Mouse (Mus musculus): ENCODE data around the gene Capza2. TPM values are rescaled to one million over a fixed set of nuclear protein-coding genes. Genes with fewer than 3 reads are reported as not detected.
A peak's percentile ranks its signal among the peaks of the same experiment; 100 is the strongest.
"Not testable (repeated sequence)": the region's sequence is repeated elsewhere in the genome, so short reads cannot be mapped to it uniquely, and the experiment has no call there.

Gene Capza2
- polyA plus RNA-seq, 1 experiment from 2014 or later = 97.5 TPM

GRCm38 (mm10) chr6:17681810-17682209 is 45.8 kb downstream of the Capza2 start:
- DNase-seq = no peak
- no peaks in the 10 kb centered on the region for H3K27me3 ChIP-seq
- H3K27ac ChIP-seq = no peak overlapping the region
- ATAC-seq (ENCODE audit: low read depth) = peak; percentile 10; the same call in 1 of the 2 replicates
- H3K9me3 ChIP-seq (replicated peaks) = peaks cover 6% of the 10 kb centered on the region
- H3K4me2 ChIP-seq = no peak overlapping the region
- H3K36me3 ChIP-seq = no peaks in the 10 kb centered on the region
- H3K4me3 ChIP-seq (replicated peaks) = no peak overlapping the region
- WGBS (ENCODE audit: insufficient replicate concordance) = 89% methylated on average over 8 of the region's 8 CpGs
- H3K4me1 ChIP-seq (replicated peaks) = peaks cover 17% of the 10 kb centered on the region
- H3K9ac ChIP-seq = no peak overlapping the region

- Histone ChIP-seq H3K4me1 (replicated peaks) (no peaks in the 10 kb centered on the region; the same call in 1 of the 2 replicates), H3K4me3 (replicated peaks) (no peak overlapping the region), H3K27me3 (no peaks in the 10 kb centered on the region), H3K9ac (no peak overlapping the region), H3K36me3 (no peaks in the 10 kb centered on the region), H3K27ac (no peak overlapping the region), H3K4me2 (no peak overlapping the region), H3K9me3 (replicated peaks) (no peaks in the 10 kb centered on the region)
- WGBS (ENCODE audit: insufficient replicate concordance) = 48% methylated on average over 5 of the region's 5 CpGs
- DNase-seq (no peak), ATAC-seq (ENCODE audit: low read depth) (no peak)
Measured at GRCm38 (mm10) chr6:17688676-17689075, 52.6 kb downstream of the Capza2 start.

DNA sequence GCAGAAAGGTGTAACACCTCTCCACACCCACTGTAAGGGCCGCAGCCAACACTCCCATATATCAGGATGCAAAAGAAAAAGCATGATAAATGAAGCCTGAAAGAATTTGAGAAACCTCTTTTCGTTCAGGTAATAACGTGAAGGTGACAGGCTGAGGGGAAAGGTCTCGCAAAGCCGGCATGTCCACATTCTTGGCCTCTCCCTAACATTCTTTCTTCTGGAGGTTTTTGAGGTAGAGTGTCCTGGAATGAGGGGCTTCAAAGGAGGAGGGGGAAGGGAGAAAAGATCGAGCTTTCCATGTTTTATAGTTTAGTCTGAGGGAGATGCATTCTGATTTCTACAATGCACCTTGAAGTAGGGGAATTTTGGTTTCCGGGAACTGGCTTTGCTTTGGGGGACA is 56.6 kb downstream of the Capza2 start, which contains the start of gene St7:
Gene St7 (plus strand): TSS at position 287 of the 400 bp plus-strand sequence.
- no peak for DNase-seq
- WGBS (ENCODE audit: insufficient replicate concordance) = 79% methylated on average over 7 of the region's 7 CpGs
- ATAC-seq (ENCODE audit: low read depth) = no peak

GRCm38 (mm10) chr6:17693726-17694549 is 57.9 kb downstream of the Capza2 start:
- Histone ChIP-seq H3K27me3 (no peaks in the 10 kb centered on the region), H3K9ac (peak overlapping the region; percentile 89), H3K27ac (peak overlapping the region; percentile 86), H3K4me2 (peak overlapping the region; percentile 89), H3K4me1 (replicated peaks) (peaks cover 23% of the 10 kb centered on the region), H3K9me3 (replicated peaks) (no peaks in the 10 kb centered on the region), H3K36me3 (peaks cover 11% of the 10 kb centered on the region; the same call in 1 of the 2 replicates), H3K4me3 (replicated peaks) (peak overlapping the region; percentile 85)
- peak; percentile 82 for ATAC-seq (ENCODE audit: low read depth)
- DNase-seq = peak; percentile 51
- 1% methylated on average over 91 of the region's 97 CpGs for WGBS (ENCODE audit: insufficient replicate concordance)

More for the DNA sequence above, 56.6 kb downstream of the Capza2 start, which contains the start of gene St7:
- Histone ChIP-seq H3K4me3 (replicated peaks) (peak within 1 kb of the TSS; percentile 85), H3K4me2 (peak within 1 kb of the TSS; percentile 89), H3K27me3 (no peaks in the 10 kb centered on the region), H3K9ac (peak within 1 kb of the TSS; percentile 89), H3K4me1 (replicated peaks) (peaks cover 23% of the 10 kb centered on the region), H3K27ac (peak within 1 kb of the TSS; percentile 86), H3K36me3 (peaks cover 4% of the 10 kb centered on the region; the same call in 1 of the 2 replicates), H3K9me3 (replicated peaks) (no peaks in the 10 kb centered on the region)

DNA sequence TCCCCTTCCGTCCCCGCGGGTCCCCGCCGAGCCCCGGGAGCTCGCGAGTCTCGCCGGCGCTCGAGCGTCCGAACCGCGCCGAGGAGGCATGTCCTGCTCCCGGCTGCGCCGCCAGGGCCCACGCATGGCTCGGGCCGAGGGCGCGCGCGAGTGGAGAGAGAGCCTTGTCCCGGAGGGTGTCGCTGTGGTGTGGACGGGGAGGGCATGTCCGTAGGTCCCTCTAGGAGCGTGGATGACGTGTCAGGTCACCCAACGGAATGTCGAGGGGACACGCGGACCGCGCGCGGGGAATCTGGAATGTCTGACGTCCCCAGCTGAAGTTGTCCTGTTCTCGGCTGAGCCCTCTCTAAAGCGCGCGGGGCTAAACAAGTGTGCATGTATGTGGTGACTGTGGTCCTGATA is 58.5 kb downstream of the Capza2 start:
- ATAC-seq (ENCODE audit: low read depth) (peak; percentile 74), DNase-seq (peak; percentile 55)
- Histone ChIP-seq H3K9ac (peak overlapping the region; percentile 89), H3K36me3 (peaks cover 11% of the 10 kb centered on the region; the same call in 1 of the 2 replicates), H3K4me1 (replicated peaks) (peaks cover 23% of the 10 kb centered on the region), H3K4me3 (replicated peaks) (peak overlapping the region; percentile 85), H3K27ac (peak overlapping the region; percentile 86), H3K9me3 (replicated peaks) (no peaks in the 10 kb centered on the region), H3K27me3 (no peaks in the 10 kb centered on the region), H3K4me2 (peak overlapping the region; percentile 89)
- under 1% methylated on average over 45 of the region's 46 CpGs for WGBS (ENCODE audit: insufficient replicate concordance)

GRCm38 (mm10) chr6:17696321-17696734 is 60.3 kb downstream of the Capza2 start:
- 59% methylated on average over 5 of the region's 5 CpGs for WGBS (ENCODE audit: insufficient replicate concordance)
- H3K4me2 ChIP-seq = peak overlapping the region; percentile 32

DNA sequence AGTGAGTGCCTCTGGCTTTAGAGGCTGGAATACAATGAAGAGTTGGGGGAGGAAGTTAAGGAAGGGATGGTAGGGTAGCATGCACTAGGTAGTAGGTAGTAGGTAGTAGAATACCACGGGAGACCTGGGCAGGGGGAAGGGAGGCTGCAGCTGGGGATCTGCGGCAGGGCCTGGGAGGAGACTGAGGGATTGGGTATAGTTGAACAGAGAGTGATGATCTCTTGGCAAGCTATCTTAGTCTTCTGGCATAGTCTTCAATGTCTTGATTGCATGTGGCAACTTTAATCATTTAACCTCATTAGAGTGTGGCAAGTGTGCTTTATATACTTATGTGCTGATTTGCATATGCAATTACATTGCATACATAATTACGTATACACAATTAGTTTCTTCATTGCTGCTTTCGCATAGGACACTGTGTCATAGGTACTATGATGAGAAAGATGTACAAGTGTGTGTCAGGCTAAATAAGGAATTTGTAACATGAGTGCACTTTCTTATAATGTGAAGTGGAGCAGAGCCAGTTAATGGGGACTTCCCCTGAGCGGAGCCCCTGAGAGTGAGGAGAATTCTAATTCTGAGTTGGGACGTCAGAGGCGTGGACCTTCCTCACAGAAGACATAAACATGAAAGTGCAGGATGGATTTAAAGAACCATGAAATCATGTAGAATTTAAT is 65.0 kb downstream of the Capza2 start:
- H3K27ac ChIP-seq = no peak overlapping the region
- WGBS (ENCODE audit: insufficient replicate concordance) = 72% methylated on average over 7 of the region's 7 CpGs
- H3K27me3 ChIP-seq = no peaks in the 10 kb centered on the region
- H3K36me3 ChIP-seq = peaks cover 11% of the 10 kb centered on the region; the same call in 1 of the 2 replicates
- no peaks in the 10 kb centered on the region for H3K9me3 ChIP-seq (replicated peaks)
- H3K4me1 ChIP-seq (replicated peaks) = peaks cover 9% of the 10 kb centered on the region
- no peak overlapping the region for H3K9ac ChIP-seq
- no peak for DNase-seq
- H3K4me2 ChIP-seq = no peak overlapping the region
- ATAC-seq (ENCODE audit: low read depth) = no peak
- H3K4me3 ChIP-seq (replicated peaks) = no peak overlapping the region

More at GRCm38 (mm10) chr6:17696321-17696734, 60.3 kb downstream of the Capza2 start:
- Histone ChIP-seq H3K9ac (no peak overlapping the region), H3K36me3 (peaks cover 11% of the 10 kb centered on the region; the same call in 1 of the 2 replicates), H3K4me1 (replicated peaks) (peaks cover 23% of the 10 kb centered on the region), H3K27ac (no peak overlapping the region), H3K27me3 (no peaks in the 10 kb centered on the region), H3K4me3 (replicated peaks) (no peak overlapping the region), H3K9me3 (replicated peaks) (no peaks in the 10 kb centered on the region)
- DNase-seq = no peak
- no peak for ATAC-seq (ENCODE audit: low read depth)

DNA sequence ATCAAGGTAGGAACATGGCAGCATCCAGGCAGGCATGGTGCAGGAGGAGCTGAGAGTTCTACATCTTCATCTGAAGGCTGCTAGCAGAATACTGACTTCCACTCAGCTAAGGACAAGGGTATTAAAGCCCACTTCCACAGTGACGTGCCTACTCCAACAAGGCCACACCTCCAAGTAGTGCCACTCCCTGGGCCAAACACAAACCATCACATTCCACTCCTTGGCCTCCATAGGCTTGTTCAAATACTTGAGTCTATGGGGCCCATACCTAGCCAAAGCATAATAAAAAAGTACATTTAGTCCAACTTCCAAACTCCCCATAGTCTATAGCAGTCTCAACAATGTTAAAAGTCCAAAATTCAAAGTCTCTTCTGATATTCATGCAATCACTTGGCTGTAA is 68.0 kb downstream of the Capza2 start:
- H3K9ac ChIP-seq; H3K4me1 ChIP-seq (replicated peaks); H3K36me3 ChIP-seq; H3K4me3 ChIP-seq (replicated peaks); H3K4me2 ChIP-seq; H3K27ac ChIP-seq; DNase-seq; ATAC-seq (ENCODE audit: low read depth); H3K27me3 ChIP-seq; H3K9me3 ChIP-seq (replicated peaks): not testable (repeated sequence)
- WGBS (ENCODE audit: insufficient replicate concordance) = 61% methylated on average over 1 of the region's 1 CpGs

- no peak overlapping the region for H3K9ac ChIP-seq
- no peak overlapping the region for H3K4me3 ChIP-seq (replicated peaks)
- ATAC-seq (ENCODE audit: low read depth) (no peak), DNase-seq (no peak)
- H3K27ac ChIP-seq = no peak overlapping the region
- no peaks in the 10 kb centered on the region for H3K9me3 ChIP-seq (replicated peaks)
- no peak overlapping the region for H3K4me2 ChIP-seq
- WGBS (ENCODE audit: insufficient replicate concordance) = 62% methylated on average over 3 of the region's 3 CpGs
- no peaks in the 10 kb centered on the region for H3K36me3 ChIP-seq
- H3K27me3 ChIP-seq = no peaks in the 10 kb centered on the region
- no peaks in the 10 kb centered on the region for H3K4me1 ChIP-seq (replicated peaks)
Measured at GRCm38 (mm10) chr6:17705973-17706372, 69.9 kb downstream of the Capza2 start.

All from liver, embryonic 13.5 days (tissue).